Comparison of ENCODE assay signal across 9 mouse cellular contexts in genomic region chr11:118456937-118457336, GRCm38 (mm10). TPM values are rescaled to one million over a fixed set of nuclear protein-coding genes. Genes with fewer than 3 reads are reported as not detected.
DNase-seq lines count a peak whose midpoint lies in the region; ATAC-seq and TF ChIP-seq lines count a peak whose summit lies in the region.
"Had no signal": no experiment of that assay in that cellular context is flagged by ENCODE, and none has a peak within 500 bp of the region (broad histone marks: within the 10 kb centered on the region; RNA-seq: fewer than 3 reads in every experiment).

No protein-coding gene starts in this region.

- WGBS in liver, embryonic 15.5 days (ENCODE audit: insufficient replicate concordance), result 59% methylated on average over 11 of the region's 11 CpGs
- WGBS in liver, embryonic 12.5 days (ENCODE audit: insufficient replicate concordance), result 59% methylated on average over 11 of the region's 11 CpGs
- 82% methylated on average over 11 of the region's 11 CpGs for WGBS in midbrain, embryonic 13.5 days

- no peak for TF ChIP-seq CTCF in left cerebral cortex, adult 2 months (IDR thresholded peaks at IDR 0.05)

- no peak overlapping the region for H3K27ac ChIP-seq in liver, embryonic 15.5 days (replicated peaks)
- H3K27ac ChIP-seq in liver, embryonic 12.5 days, result no peak overlapping the region
- H3K27ac ChIP-seq in left cerebral cortex, adult 2 months, result peak overlapping the region; percentile 32; the same call in 1 of the 2 replicates
- no peak overlapping the region for H3K27ac ChIP-seq in midbrain, embryonic 13.5 days
- H3K27ac ChIP-seq: intestine, embryonic 15.5 days had no signal

- no peaks in the 10 kb centered on the region for H3K27me3 ChIP-seq in liver, embryonic 15.5 days
- H3K27me3 ChIP-seq in liver, embryonic 12.5 days (replicated peaks), result 0 out of 2 replicates have a peak, but pooled peaks cover 9% of the 10 kb centered on the region
- H3K27me3 ChIP-seq in midbrain, embryonic 13.5 days, result 0 out of 2 replicates have a peak, but pooled peaks cover 3% of the 10 kb centered on the region
- H3K27me3 ChIP-seq: intestine, embryonic 15.5 days had no signal

- H3K4me2 ChIP-seq in liver, embryonic 15.5 days, result no peak overlapping the region
- no peak overlapping the region for H3K4me2 ChIP-seq in liver, embryonic 12.5 days
- no peak overlapping the region for H3K4me2 ChIP-seq in midbrain, embryonic 13.5 days (replicated peaks)
- H3K4me2 ChIP-seq: intestine, embryonic 15.5 days had no signal

- no peak overlapping the region for H3K4me3 ChIP-seq in liver, embryonic 15.5 days (replicated peaks)
- no peak overlapping the region for H3K4me3 ChIP-seq in liver, embryonic 12.5 days
- H3K4me3 ChIP-seq in left cerebral cortex, adult 2 months, result no peak overlapping the region
- H3K4me3 ChIP-seq in midbrain, embryonic 13.5 days (replicated peaks), result no peak overlapping the region
- H3K4me3 ChIP-seq: intestine, embryonic 15.5 days had no signal

- intact Hi-C loops in left cerebral cortex, adult 2 months (cut with DNase I), result no loop called here

- ATAC-seq in liver, embryonic 15.5 days (ENCODE audit: insufficient read depth), result 0 out of 2 replicates have a peak, but pooled peaks have one; percentile 8
- ATAC-seq in liver, embryonic 12.5 days, result no peak
- no peak for ATAC-seq in midbrain, embryonic 13.5 days
- ATAC-seq in cerebellum, adult (ENCODE audit: insufficient number of reproducible peaks, low FRiP score, low TSS enrichment), result no peak
- ATAC-seq: intestine, embryonic 15.5 days had no signal

- H3K36me3 ChIP-seq in liver, embryonic 15.5 days (replicated peaks), result no peaks in the 10 kb centered on the region
- no peaks in the 10 kb centered on the region for H3K36me3 ChIP-seq in liver, embryonic 12.5 days
- no peaks in the 10 kb centered on the region for H3K36me3 ChIP-seq in midbrain, embryonic 13.5 days
- H3K36me3 ChIP-seq: intestine, embryonic 15.5 days had no signal

- no peaks in the 10 kb centered on the region for H3K9me3 ChIP-seq in liver, embryonic 15.5 days (replicated peaks)
- 0 out of 2 replicates have a peak, but pooled peaks cover 4% of the 10 kb centered on the region for H3K9me3 ChIP-seq in liver, embryonic 12.5 days (replicated peaks)
- H3K9me3 ChIP-seq in midbrain, embryonic 13.5 days, result no peaks in the 10 kb centered on the region
- H3K9me3 ChIP-seq: intestine, embryonic 15.5 days had no signal

- peaks cover 3% of the 10 kb centered on the region; the same call in 1 of the 2 replicates for H3K4me1 ChIP-seq in liver, embryonic 15.5 days (replicated peaks)
- peaks cover 8% of the 10 kb centered on the region for H3K4me1 ChIP-seq in liver, embryonic 12.5 days
- 0 out of 2 replicates have a peak, but pooled peaks cover 6% of the 10 kb centered on the region for H3K4me1 ChIP-seq in midbrain, embryonic 13.5 days (replicated peaks)

- DNase-seq in frontal cortex, postnatal 36 days (ENCODE audit: low spot score in 2 of 2), result peak; percentile 49 to 66
- peak; percentile 46 to 59 for DNase-seq in left cerebral cortex, adult 2 months (ENCODE audit: extremely low spot score in 1 of 2, low spot score in 2 of 2)
- peak; percentile 65 to 75 for DNase-seq in right cerebral cortex, postnatal 36 days (ENCODE audit: low spot score in 2 of 2)

- no peak overlapping the region for H3K9ac ChIP-seq in liver, embryonic 15.5 days
- no peak overlapping the region for H3K9ac ChIP-seq in liver, embryonic 12.5 days
- H3K9ac ChIP-seq in midbrain, embryonic 13.5 days (replicated peaks), result no peak overlapping the region
- H3K9ac ChIP-seq: intestine, embryonic 15.5 days had no signal

RNA-seq across cellular contexts. Expression of gene Engase, which starts 19.7 kb away (rescaled TPM):
- 6.0 and 7.8 TPM in 2 replicates for polyA plus RNA-seq in liver, embryonic 15.5 days (2015; fragmentation: Nextera tagmentation; extraction: Ambion mirVana)
- polyA plus RNA-seq in liver, embryonic 12.5 days (2016; fragmentation: Nextera tagmentation; extraction: Ambion mirVana), result 11.7 and 12.6 TPM in 2 replicates
- total RNA-seq in left cerebral cortex, adult 2 months (2021), result 10 to 100 TPM; 11.0 to 12.4 TPM
- 6.3 and 6.4 TPM in 2 replicates for polyA plus RNA-seq in midbrain, embryonic 13.5 days (2015; fragmentation: Nextera tagmentation; extraction: Ambion mirVana)

RNA-seq across cellular contexts. Expression of gene C1qtnf1, which starts 28.9 kb away (rescaled TPM):
- polyA plus RNA-seq in liver, embryonic 15.5 days (2015; fragmentation: Nextera tagmentation; extraction: Ambion mirVana), result 1.9 and 2.0 TPM in 2 replicates
- polyA plus RNA-seq in liver, embryonic 12.5 days (2016; fragmentation: Nextera tagmentation; extraction: Ambion mirVana), result 1.8 and 2.2 TPM in 2 replicates
- total RNA-seq in left cerebral cortex, adult 2 months (2021), result 1 to 10 TPM; 3.3 to 4.8 TPM
- polyA plus RNA-seq in midbrain, embryonic 13.5 days (2015; fragmentation: Nextera tagmentation; extraction: Ambion mirVana), result 2.5 and 2.8 TPM in 2 replicates
- total RNA-seq: granulocyte monocyte progenitor cell, adult 5-6 weeks had no signal

RNA-seq across cellular contexts. Expression of gene Cant1, which starts 38.1 kb away (rescaled TPM):
- polyA plus RNA-seq in liver, embryonic 15.5 days (2015; fragmentation: Nextera tagmentation; extraction: Ambion mirVana), result 9.9 and 10.8 TPM in 2 replicates
- polyA plus RNA-seq in liver, embryonic 12.5 days (2016; fragmentation: Nextera tagmentation; extraction: Ambion mirVana), result 14.5 and 14.9 TPM in 2 replicates
- total RNA-seq in left cerebral cortex, adult 2 months (2021), result 10 to 100 TPM; 37.9 to 41.0 TPM
- polyA plus RNA-seq in midbrain, embryonic 13.5 days (2015; fragmentation: Nextera tagmentation; extraction: Ambion mirVana), result 23.5 and 26.0 TPM in 2 replicates

RNA-seq across cellular contexts. Expression of gene Lgals3bp, which starts 55.0 kb away (rescaled TPM):
- polyA plus RNA-seq in liver, embryonic 15.5 days (2015; fragmentation: Nextera tagmentation; extraction: Ambion mirVana), result 42.7 and 43.9 TPM in 2 replicates
- polyA plus RNA-seq in liver, embryonic 12.5 days (2016; fragmentation: Nextera tagmentation; extraction: Ambion mirVana), result 22.7 TPM in 2 replicates
- total RNA-seq in left cerebral cortex, adult 2 months (2021), result 10 to 100 TPM; 17.1 to 20.0 TPM
- polyA plus RNA-seq in midbrain, embryonic 13.5 days (2015; fragmentation: Nextera tagmentation; extraction: Ambion mirVana), result 1.7 and 2.3 TPM in 2 replicates
